Mouse (Mus musculus) olfactory bulb, adult 2 months (tissue): Measurements from ENCODE around the gene Cd24a. TPM values are rescaled to one million over a fixed set of nuclear protein-coding genes. Genes with fewer than 3 reads are reported as not detected.

Source experiments
- H3K27ac ChIP-seq: fragments of 200-500 bp; 2 replicates; pipeline ENCODE4 v1.5.1; 2012; ENCODE audit warnings: low read depth, low read length; ENCODE audit not compliant: insufficient read depth
- H3K4me1 ChIP-seq: fragments of 200-500 bp; 2 replicates; pipeline ENCODE4 v1.6.1; 2012; ENCODE audit warnings: low read length; ENCODE audit not compliant: control insufficient read depth, insufficient read depth
- H3K4me3 ChIP-seq: fragments of 200-500 bp; 2 replicates; pipeline ENCODE4 v1.5.1; 2012; ENCODE audit warnings: mild to moderate bottlenecking, low read depth, low read length, moderate library complexity; ENCODE audit not compliant: insufficient read depth
- CTCF ChIP-seq: fragments of 200-500 bp; IDR thresholded peaks from 2 replicates; pipeline ENCODE4 v1.5.1; 2012; ENCODE audit warnings: low read depth, mild to moderate bottlenecking, low read length, moderate library complexity; ENCODE audit not compliant: insufficient read depth
- POLR2A ChIP-seq: fragments of 200-500 bp; IDR thresholded peaks from 2 replicates; pipeline ENCODE4 v1.6.1; 2012; ENCODE audit warnings: mild to moderate bottlenecking, low read depth, low read length, moderate library complexity; ENCODE audit not compliant: insufficient read depth
- WGBS: fragments of 180-500 bp; shearing (Covaris S2); methylation state at CpG from one replicate; pipeline ENCODE4 v1.1.7; 2018; 5-methylcytosine and 5-hydroxymethylcytosine counted together
- polyA plus RNA-seq: library from polyadenylated mRNA; stranded (reverse); fragments of >200 nt; gene quantifications from 2 replicates; pipeline ENCODE4 v1.2.4, GENCODE M21; 2012; ENCODE audit warnings: low replicate concordance; ENCODE audit not compliant: missing spikeins, insufficient read depth, insufficient read length

The Cd24a gene
- not detected in 2 replicates for polyA plus RNA-seq

DNA sequence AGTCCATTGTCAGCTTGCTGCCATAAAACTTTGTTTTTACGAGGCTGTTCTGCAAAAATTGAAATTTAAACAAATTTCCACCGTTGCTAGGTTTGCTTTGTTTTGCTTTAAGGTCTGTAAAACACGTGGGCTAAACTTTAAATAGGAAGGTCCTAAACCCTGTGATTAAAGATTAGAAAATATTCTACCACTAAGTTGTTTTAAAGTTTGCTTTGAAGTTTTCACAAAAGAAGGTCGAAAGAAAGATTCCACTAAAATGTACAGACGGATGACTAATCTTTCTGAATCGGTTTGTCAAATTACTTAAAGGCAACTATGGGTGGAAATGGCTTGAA is at the start of gene Cd24a:
TSS of gene Cd24a (plus strand) at position 288 of the 335 bp plus-strand sequence.
- H3K27ac ChIP-seq = peak within 1 kb of the TSS; percentile 9; the same call in 1 of the 2 replicates

DNA sequence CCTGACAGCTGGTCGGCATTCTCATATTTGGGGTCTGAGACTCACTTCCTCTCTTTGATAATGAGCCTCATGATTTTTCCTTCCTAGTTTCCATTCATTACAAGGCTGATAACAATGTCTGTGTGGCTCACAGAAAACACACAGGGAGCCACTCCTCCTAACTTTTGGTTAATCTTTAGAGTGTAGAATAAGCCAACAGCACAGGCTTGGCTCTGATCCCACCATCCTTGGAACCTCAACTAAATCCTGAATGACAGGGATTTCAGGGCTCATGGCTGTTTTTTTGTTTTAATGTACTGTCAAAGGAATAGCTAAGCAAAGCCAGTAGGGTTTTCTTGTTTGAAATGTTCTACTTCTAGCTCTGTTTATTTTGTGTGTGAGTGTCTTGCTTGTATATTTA is 43.7 kb upstream of the Cd24a start:
- Histone ChIP-seq H3K27ac (no peak overlapping the region), H3K4me3 (no peak overlapping the region), H3K4me1 (peaks cover 4% of the 10 kb centered on the region; the same call in 1 of the 2 replicates)
- TF ChIP-seq CTCF = no peak
- 53% methylated on average over 1 of the region's 1 CpGs for WGBS

More for the DNA sequence above, at the start of gene Cd24a:
- no peak for TF ChIP-seq CTCF
- no peak for TF ChIP-seq POLR2A
- H3K4me1 ChIP-seq = peaks cover 15% of the 10 kb centered on the region
- WGBS = 5% methylated on average over 6 of the region's 6 CpGs
- peak within 1 kb of the TSS; percentile 54 for H3K4me3 ChIP-seq

DNA sequence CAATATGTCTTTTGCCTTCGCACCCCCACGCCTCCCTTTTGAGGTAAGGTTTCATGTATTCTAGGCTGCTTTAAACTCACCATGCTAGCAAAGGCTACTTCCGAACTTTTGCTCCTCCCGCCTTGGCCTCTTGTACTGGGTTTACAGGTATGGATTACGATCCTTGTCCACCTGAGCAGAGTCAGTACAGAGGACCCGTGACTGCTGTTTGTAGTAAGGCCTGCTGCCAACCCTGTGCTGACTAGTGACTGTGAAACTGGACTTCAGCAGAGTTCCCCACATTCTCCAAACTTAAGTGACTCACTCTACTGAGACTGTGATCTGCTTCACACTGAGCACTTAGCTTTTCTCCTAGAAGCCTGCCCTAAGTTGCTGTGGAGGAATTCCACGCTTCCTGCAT is 40.4 kb upstream of the Cd24a start:
- WGBS = 94% methylated on average over 7 of the region's 7 CpGs
- TF ChIP-seq POLR2A (no peak), CTCF (no peak)
- Histone ChIP-seq H3K4me3 (no peak overlapping the region), H3K4me1 (peaks cover 4% of the 10 kb centered on the region; the same call in 1 of the 2 replicates), H3K27ac (no peak overlapping the region)

GRCm38 (mm10) chr10:43538831-43539230 is 39.3 kb upstream of the Cd24a start:
- no peak for TF ChIP-seq CTCF
- TF ChIP-seq POLR2A = no peak
- WGBS = 68% methylated on average over 5 of the region's 5 CpGs
- Histone ChIP-seq H3K27ac (no peak overlapping the region), H3K4me3 (no peak overlapping the region), H3K4me1 (peaks cover 4% of the 10 kb centered on the region; the same call in 1 of the 2 replicates)

DNA sequence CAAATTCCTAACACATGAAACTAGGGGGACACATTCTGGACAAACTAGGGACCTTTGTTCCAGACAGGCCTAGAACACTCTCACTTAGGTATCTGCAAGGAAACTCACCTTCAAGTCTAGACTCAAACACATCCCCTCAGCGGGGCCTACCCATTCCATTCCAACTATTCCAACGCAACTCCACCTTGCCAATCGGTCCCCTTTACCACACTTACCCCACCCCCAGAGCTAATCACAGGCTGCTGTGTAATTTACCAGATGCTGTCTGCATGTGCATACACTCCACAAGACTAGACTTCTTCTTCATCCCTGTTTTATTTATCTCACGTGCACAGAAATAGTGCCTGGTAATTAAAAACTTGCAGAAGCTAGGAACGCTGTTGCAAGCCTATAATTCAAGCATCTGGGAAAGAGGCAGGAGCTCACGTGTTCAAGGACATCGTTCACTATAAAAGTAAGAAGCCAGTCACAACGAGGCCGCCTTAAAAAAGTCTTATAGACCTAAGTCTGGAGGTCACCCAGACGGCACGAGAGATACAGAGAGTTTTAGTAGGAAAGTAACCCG is 38.3 kb upstream of the Cd24a start:
- no peak for TF ChIP-seq POLR2A
- TF ChIP-seq CTCF = no peak
- Histone ChIP-seq H3K4me1 (peaks cover 4% of the 10 kb centered on the region; the same call in 1 of the 2 replicates), H3K27ac (no peak overlapping the region), H3K4me3 (peak overlapping the region; percentile 82; the same call in 1 of the 2 replicates)
- 7% methylated on average over 12 of the region's 12 CpGs for WGBS

DNA sequence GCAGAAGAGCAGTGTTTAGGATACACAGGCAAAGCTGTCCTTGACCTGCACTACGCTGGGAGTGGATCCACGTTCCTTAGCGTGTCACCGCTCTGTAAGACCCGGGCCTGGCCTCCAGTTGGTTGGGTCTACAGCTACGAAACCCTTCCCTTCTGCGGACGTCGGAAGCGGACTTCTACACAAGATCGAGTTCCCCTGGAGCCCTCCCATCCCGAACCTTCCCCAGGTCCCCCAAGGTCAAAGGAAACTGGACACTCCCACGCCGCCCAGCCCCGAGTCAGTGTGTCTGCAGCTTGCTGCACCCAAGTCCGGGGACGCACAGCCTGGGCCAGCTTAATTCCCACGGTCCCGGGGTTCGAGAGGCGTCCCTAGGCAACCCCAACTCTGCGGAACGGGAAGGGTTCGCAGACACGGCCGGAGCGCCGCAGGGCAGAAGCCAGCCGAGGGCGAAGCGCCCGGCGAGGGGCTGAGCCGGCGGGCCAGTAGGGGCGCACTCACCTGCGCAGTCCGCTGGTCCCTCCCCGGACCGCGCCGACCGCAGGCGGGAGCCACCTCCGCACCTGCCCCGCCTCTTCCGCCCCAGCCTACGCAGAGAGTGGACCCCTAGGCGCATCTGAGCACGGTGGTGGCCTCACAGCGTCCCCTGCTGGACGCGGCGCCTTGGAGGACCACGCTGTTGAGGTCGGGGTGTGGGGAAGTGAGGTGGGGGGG is 37.5 kb upstream of the Cd24a start, which contains the start of gene 1700021F05Rik:
TSS of gene 1700021F05Rik (minus strand) at position 553 of the 711 bp plus-strand sequence.
- peak within 1 kb of the TSS; percentile 72 for H3K27ac ChIP-seq
- under 1% methylated on average over 55 of the region's 56 CpGs for WGBS
- peak within 1 kb of the TSS; percentile 82 for H3K4me3 ChIP-seq
- TF ChIP-seq CTCF = peak; percentile 94
- TF ChIP-seq POLR2A = peak; percentile 91
- H3K4me1 ChIP-seq = peaks cover 4% of the 10 kb centered on the region; the same call in 1 of the 2 replicates

GRCm38 (mm10) chr10:43541153-43541544 is 36.9 kb upstream of the Cd24a start:
- Histone ChIP-seq H3K4me3 (no peak overlapping the region), H3K27ac (no peak overlapping the region), H3K4me1 (peaks cover 4% of the 10 kb centered on the region; the same call in 1 of the 2 replicates)
- no peak for TF ChIP-seq CTCF
- TF ChIP-seq POLR2A = no peak
- 29% methylated on average over 8 of the region's 8 CpGs for WGBS

- Histone ChIP-seq H3K4me3 (no peak overlapping the region), H3K4me1 (no peaks in the 10 kb centered on the region), H3K27ac (no peak overlapping the region)
- no peak for TF ChIP-seq CTCF
- TF ChIP-seq POLR2A = no peak
- WGBS = 61% methylated on average over 5 of the region's 5 CpGs
Observed at GRCm38 (mm10) chr10:43549411-43549810, 28.7 kb upstream of the Cd24a start.

GRCm38 (mm10) chr10:43550923-43551322 is 27.2 kb upstream of the Cd24a start:
- WGBS = 46% methylated on average over 3 of the region's 3 CpGs
- no peaks in the 10 kb centered on the region for H3K4me1 ChIP-seq
- TF ChIP-seq POLR2A (no peak), CTCF (no peak)
- H3K4me3 ChIP-seq = no peak overlapping the region
- no peak overlapping the region for H3K27ac ChIP-seq
